Mouse (Mus musculus) limb, embryonic 11.5 days (tissue): ENCODE measurements around the gene Olfr1148. TPM values are rescaled to one million over a fixed set of nuclear protein-coding genes. Genes with fewer than 3 reads are reported as not detected.

Experiments used
- ATAC-seq: fragments of 200-750 bp; cut with Nextera tagmentation; 2 replicates; pipeline ENCODE4 v1.8.0; 2017; ENCODE audit warnings: low read depth; ENCODE audit not compliant: insufficient number of reproducible peaks, low FRiP score, low TSS enrichment
- DNase-seq: peaks from one replicate; pipeline ENCODE4 v3.0.0-alpha.2; 2015; ENCODE audit warnings: low spot score
- H3K27ac ChIP-seq: fragments of 300-500 bp; sonication (generic); replicated peaks from 2 replicates; pipeline ENCODE4 v1.5.1; 2014; ENCODE audit warnings: low read depth, mild to moderate bottlenecking, low read length
- H3K27me3 ChIP-seq: fragments of 300-500 bp; sonication (generic); 2 replicates; pipeline ENCODE4 v1.6.1; 2014; ENCODE audit warnings: mild to moderate bottlenecking, low read length, mixed read lengths; ENCODE audit not compliant: control insufficient read depth, insufficient read depth
- H3K36me3 ChIP-seq: fragments of 300-500 bp; sonication (generic); 2 replicates; pipeline ENCODE4 v1.6.1; 2014; ENCODE audit warnings: mild to moderate bottlenecking, low read length, moderate library complexity, mixed read lengths; ENCODE audit not compliant: control insufficient read depth, insufficient read depth
- H3K4me1 ChIP-seq: fragments of 300-500 bp; sonication (generic); 2 replicates; pipeline ENCODE4 v1.6.1; 2014; ENCODE audit warnings: low read length, mixed read lengths; ENCODE audit not compliant: control insufficient read depth, insufficient read depth
- H3K4me2 ChIP-seq: fragments of 300-500 bp; sonication (generic); 2 replicates; pipeline ENCODE4 v1.6.1; 2014; ENCODE audit warnings: low read depth, mild to moderate bottlenecking, moderate library complexity; ENCODE audit not compliant: severe bottlenecking
- H3K4me3 ChIP-seq: fragments of 300-500 bp; sonication (generic); 2 replicates; pipeline ENCODE4 v1.5.1; 2014; ENCODE audit warnings: low read depth, low read length
- H3K9ac ChIP-seq: fragments of 300-500 bp; sonication (generic); 2 replicates; pipeline ENCODE4 v1.6.1; 2014; ENCODE audit warnings: mild to moderate bottlenecking, low read length
- H3K9me3 ChIP-seq: fragments of 300-500 bp; sonication (generic); 2 replicates; pipeline ENCODE4 v1.6.1; 2016; ENCODE audit warnings: low read length; ENCODE audit not compliant: control insufficient read depth
- WGBS: fragments of 180-500 bp; shearing (Covaris S2); extraction: QIAGEN DNeasy Blood & Tissue Kit; methylation state at CpG from one replicate; pipeline ENCODE4 v1.1.7; 2014; 5-methylcytosine and 5-hydroxymethylcytosine counted together
- polyA plus RNA-seq: library from polyadenylated mRNA; unstranded; fragments of >200 nt; fragmentation: Nextera tagmentation; extraction: Ambion mirVana; gene quantifications from 2 replicates; pipeline ENCODE4 v1.2.1, GENCODE M21; 2014

Olfr1148 gene
- not detected in 2 replicates for polyA plus RNA-seq

GRCm38 (mm10) chr2:87830233-87830632 is at the start of gene Olfr1148:
Olfr1148 (plus strand) TSS chr2:87830533.
- 97% methylated on average over 1 of the region's 1 CpGs for WGBS

GRCm38 (mm10) chr2:87800292-87800691 is 30.0 kb upstream of the Olfr1148 start, which contains the start of gene Olfr1143:
Olfr1143 (plus strand) TSS chr2:87800592.
- H3K4me1 ChIP-seq = no peaks in the 10 kb centered on the region
- ATAC-seq (no peak), DNase-seq (no peak)
- H3K9me3 ChIP-seq = no peaks in the 10 kb centered on the region
- no peak within 1 kb of the TSS for H3K9ac ChIP-seq
- H3K36me3 ChIP-seq = no peaks in the 10 kb centered on the region
- no peak within 1 kb of the TSS for H3K4me3 ChIP-seq
- no peaks in the 10 kb centered on the region for H3K27me3 ChIP-seq
- no peak within 1 kb of the TSS for H3K27ac ChIP-seq
- H3K4me2 ChIP-seq = no peak within 1 kb of the TSS

More at GRCm38 (mm10) chr2:87830233-87830632, at the start of gene Olfr1148:
- no peak within 1 kb of the TSS for H3K9ac ChIP-seq
- H3K9me3 ChIP-seq = no peaks in the 10 kb centered on the region
- no peaks in the 10 kb centered on the region for H3K4me1 ChIP-seq
- no peak within 1 kb of the TSS for H3K4me3 ChIP-seq
- no peaks in the 10 kb centered on the region for H3K27me3 ChIP-seq
- H3K4me2 ChIP-seq = no peak within 1 kb of the TSS
- no peak for DNase-seq
- no peak within 1 kb of the TSS for H3K27ac ChIP-seq
- no peaks in the 10 kb centered on the region for H3K36me3 ChIP-seq
- ATAC-seq = no peak

GRCm38 (mm10) chr2:87809522-87809921 is 20.8 kb upstream of the Olfr1148 start, which contains the start of gene Olfr1145:
Olfr1145 (plus strand) TSS chr2:87809822.
- Histone ChIP-seq H3K27ac (no peak within 1 kb of the TSS), H3K4me3 (no peak within 1 kb of the TSS), H3K36me3 (no peaks in the 10 kb centered on the region), H3K27me3 (no peaks in the 10 kb centered on the region), H3K9ac (no peak within 1 kb of the TSS), H3K9me3 (no peaks in the 10 kb centered on the region), H3K4me2 (no peak within 1 kb of the TSS), H3K4me1 (no peaks in the 10 kb centered on the region)
- 84% methylated on average over 1 of the region's 1 CpGs for WGBS
- ATAC-seq (no peak), DNase-seq (no peak)

- Histone ChIP-seq H3K36me3 (no peaks in the 10 kb centered on the region), H3K4me3 (no peak within 1 kb of the TSS), H3K4me2 (no peak within 1 kb of the TSS), H3K4me1 (no peaks in the 10 kb centered on the region), H3K9ac (no peak within 1 kb of the TSS), H3K27ac (no peak within 1 kb of the TSS), H3K9me3 (no peaks in the 10 kb centered on the region), H3K27me3 (no peaks in the 10 kb centered on the region)
- ATAC-seq (no peak), DNase-seq (no peak)
- 82% methylated on average over 1 of the region's 1 CpGs for WGBS
Observed at GRCm38 (mm10) chr2:87843693-87844092, 13.4 kb downstream of the Olfr1148 start, which contains the start of gene Olfr1150-ps1. Olfr1150-ps1 (plus strand) TSS chr2:87843993.

GRCm38 (mm10) chr2:87855562-87855961 is 25.2 kb downstream of the Olfr1148 start, which contains the start of gene Olfr1151:
Olfr1151 (plus strand) TSS chr2:87855862.
- H3K27me3 ChIP-seq = no peaks in the 10 kb centered on the region
- DNase-seq (no peak), ATAC-seq (no peak)
- no peaks in the 10 kb centered on the region for H3K36me3 ChIP-seq
- WGBS = 83% methylated on average over 1 of the region's 1 CpGs
- H3K4me1 ChIP-seq = no peaks in the 10 kb centered on the region
- no peak within 1 kb of the TSS for H3K9ac ChIP-seq
- H3K4me2 ChIP-seq = no peak within 1 kb of the TSS
- no peak within 1 kb of the TSS for H3K27ac ChIP-seq
- H3K9me3 ChIP-seq = no peaks in the 10 kb centered on the region
- no peak within 1 kb of the TSS for H3K4me3 ChIP-seq

- H3K4me2 ChIP-seq = no peak within 1 kb of the TSS
- H3K27ac ChIP-seq = no peak within 1 kb of the TSS
- no peak within 1 kb of the TSS for H3K4me3 ChIP-seq
- no peaks in the 10 kb centered on the region for H3K36me3 ChIP-seq
- H3K27me3 ChIP-seq = no peaks in the 10 kb centered on the region
- H3K4me1 ChIP-seq = no peaks in the 10 kb centered on the region
- DNase-seq (no peak), ATAC-seq (no peak)
- no peak within 1 kb of the TSS for H3K9ac ChIP-seq
- no peaks in the 10 kb centered on the region for H3K9me3 ChIP-seq
Observed at GRCm38 (mm10) chr2:87866192-87866591, 35.9 kb downstream of the Olfr1148 start, which contains the start of gene Olfr1152. Olfr1152 (plus strand) TSS chr2:87866492.

Other genes with a start within 250 kb of the Olfr1148 start
- gene Olfr1130, start 224.3 kb upstream of the Olfr1148 start, polyA plus RNA-seq = not detected in 2 replicates
- gene Olfr1131, start 203.4 kb upstream of the Olfr1148 start, polyA plus RNA-seq = not detected in 2 replicates
- not detected in 2 replicates for gene Olfr1132, start 193.0 kb upstream of the Olfr1148 start, polyA plus RNA-seq
- not detected in 2 replicates for gene Olfr1133, start 183.2 kb upstream of the Olfr1148 start, polyA plus RNA-seq
- not detected in 2 replicates for gene Olfr1134, start 172.1 kb upstream of the Olfr1148 start, polyA plus RNA-seq
- gene Olfr1135, start 156.9 kb upstream of the Olfr1148 start, polyA plus RNA-seq = not detected in 2 replicates
- not detected in 2 replicates for gene Olfr1136, start 136.6 kb upstream of the Olfr1148 start, polyA plus RNA-seq
- not detected in 2 replicates for gene Olfr1137, start 117.4 kb upstream of the Olfr1148 start, polyA plus RNA-seq
- not detected in 2 replicates for gene Olfr1138, start 90.6 kb upstream of the Olfr1148 start, polyA plus RNA-seq
- gene Olfr1140, start 86.8 kb upstream of the Olfr1148 start, polyA plus RNA-seq = not detected in 2 replicates
- gene Olfr1141, start 76.5 kb upstream of the Olfr1148 start, polyA plus RNA-seq = not detected in 2 replicates
- not detected in 2 replicates for gene Olfr152, start 51.0 kb upstream of the Olfr1148 start, polyA plus RNA-seq
- gene Olfr1143, start 29.9 kb upstream of the Olfr1148 start, polyA plus RNA-seq = not detected in 2 replicates
- gene Olfr1145, start 20.7 kb upstream of the Olfr1148 start, polyA plus RNA-seq = not detected in 2 replicates
- gene Olfr1150-ps1, start 13.5 kb downstream of the Olfr1148 start, polyA plus RNA-seq = not detected in 2 replicates
- not detected in 2 replicates for gene Olfr1151, start 25.3 kb downstream of the Olfr1148 start, polyA plus RNA-seq
- gene Olfr1152, start 36.0 kb downstream of the Olfr1148 start, polyA plus RNA-seq = not detected in 2 replicates
- not detected in 2 replicates for gene Olfr1153, start 64.4 kb downstream of the Olfr1148 start, polyA plus RNA-seq
- not detected in 2 replicates for gene Olfr1154, start 74.6 kb downstream of the Olfr1148 start, polyA plus RNA-seq
- not detected in 2 replicates for gene Olfr1155, start 114.6 kb downstream of the Olfr1148 start, polyA plus RNA-seq
- not detected in 2 replicates for gene Olfr1156, start 122.6 kb downstream of the Olfr1148 start, polyA plus RNA-seq
- not detected in 2 replicates for gene Olfr1157, start 137.8 kb downstream of the Olfr1148 start, polyA plus RNA-seq
- gene Olfr74, start 144.1 kb downstream of the Olfr1148 start, polyA plus RNA-seq = not detected in 2 replicates
- gene Olfr1158, start 159.6 kb downstream of the Olfr1148 start, polyA plus RNA-seq = not detected in 2 replicates
- not detected in 2 replicates for gene Olfr1160, start 177.7 kb downstream of the Olfr1148 start, polyA plus RNA-seq
- gene Olfr1161, start 192.2 kb downstream of the Olfr1148 start, polyA plus RNA-seq = not detected in 2 replicates
- gene Olfr73, start 207.2 kb downstream of the Olfr1148 start, polyA plus RNA-seq = 0.09 TPM in 1 of 2 replicates, not detected in the other
- gene Olfr1162, start 220.6 kb downstream of the Olfr1148 start, polyA plus RNA-seq = not detected in 2 replicates
- gene Olfr1163, start 241.3 kb downstream of the Olfr1148 start, polyA plus RNA-seq = not detected in 2 replicates